8 mouse cellular contexts compared by ENCODE assay signal in the genomic region with DNA sequence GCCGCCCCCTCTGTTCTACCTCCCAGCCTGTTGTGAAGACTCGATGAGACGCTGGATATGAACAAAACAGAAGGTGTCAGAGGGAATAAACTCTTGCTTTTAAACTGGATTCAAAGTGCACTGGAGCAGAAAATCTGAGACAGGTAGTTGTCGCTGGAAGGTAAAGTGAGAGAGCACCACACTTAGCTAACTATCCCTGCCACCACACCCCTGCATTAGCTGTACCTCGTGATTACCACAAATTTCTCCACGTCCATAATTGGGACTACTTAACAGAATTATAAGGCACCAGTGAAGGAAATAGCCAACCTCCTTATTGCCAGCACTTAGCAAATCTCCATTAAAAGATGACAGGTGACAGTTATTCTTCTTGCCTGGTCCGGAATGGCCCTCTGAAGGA. TPM values are rescaled to one million over a fixed set of nuclear protein-coding genes. Genes with fewer than 3 reads are reported as not detected.
DNase-seq lines count a peak whose midpoint lies in the region; ATAC-seq and TF ChIP-seq lines count a peak whose summit lies in the region.

No protein-coding gene starts in this region.

- DNase-seq in heart, embryonic 10.5 days (ENCODE audit: low spot score): no peak
- DNase-seq in heart, postnatal 36 days: no peak
- DNase-seq in CH12.LX (ENCODE audit: extremely low read depth) (no peak), adipocyte (ENCODE audit: low spot score) (no peak)
- DNase-seq in forebrain, embryonic 14.5 days (ENCODE audit: low spot score): no peak
- no peak for DNase-seq in frontal cortex, postnatal 14 days (ENCODE audit: low spot score in 2 of 2)
- DNase-seq in adrenal gland, adult 18-20 months (ENCODE audit: low spot score in 2 of 2): no peak

- H3K36me3 ChIP-seq in heart, embryonic 10.5 days: peaks cover 28% of the 10 kb centered on the region
- H3K36me3 ChIP-seq in CH12.LX (replicated peaks in 1 of 2; ENCODE audit: control insufficient read depth in 1 of 2, insufficient read depth in 1 of 2, low read length in 1 of 2): peaks cover 18 to 51% of the 10 kb centered on the region in 2 experiments
- H3K36me3 ChIP-seq in forebrain, embryonic 14.5 days (ENCODE audit: control insufficient read depth, insufficient read depth, low read length): 0 out of 2 replicates have a peak, but pooled peaks cover 3% of the 10 kb centered on the region
- no peaks in the 10 kb centered on the region; the same call in 1 of the 2 replicates for H3K36me3 ChIP-seq in macrophage (ENCODE audit: inconsistent target)

- peak; percentile 14; the same call in 1 of the 2 replicates for ATAC-seq in forebrain, embryonic 14.5 days

- H3K4me1 ChIP-seq in heart, embryonic 10.5 days: peaks cover 16% of the 10 kb centered on the region
- H3K4me1 ChIP-seq in CH12.LX (ENCODE audit: control insufficient read depth in 1 of 2, insufficient read depth in 2 of 2): peaks cover 8 to 40% of the 10 kb centered on the region in 2 experiments
- H3K4me1 ChIP-seq in forebrain, embryonic 14.5 days (ENCODE audit: control insufficient read depth, insufficient read depth, low read length): peaks cover 14% of the 10 kb centered on the region

- peak overlapping the region; percentile 36 for H3K9ac ChIP-seq in CH12.LX (ENCODE audit: insufficient read depth, low read depth)
- H3K9ac ChIP-seq in forebrain, embryonic 14.5 days (ENCODE audit: low read length): peak overlapping the region; percentile 80

- intact Hi-C loops in heart, postnatal 36 days (cut with DNase I): loop anchor here (2.0 to 10.0 kb wide), 2 partner anchors 55 to 291 kb away; a partner anchor contains a TSS

- H3K79me2 ChIP-seq in CH12.LX (replicated peaks; ENCODE audit: control insufficient read depth, extremely low read depth, insufficient read depth, poor library complexity, severe bottlenecking): peaks cover 34% of the 10 kb centered on the region
- H3K79me2 ChIP-seq in macrophage (ENCODE audit: inconsistent target): peaks cover 30% of the 10 kb centered on the region

- no peaks in the 10 kb centered on the region for H3K9me3 ChIP-seq in heart, embryonic 10.5 days
- no peaks in the 10 kb centered on the region for H3K9me3 ChIP-seq in CH12.LX (replicated peaks; ENCODE audit: low read length)
- no peaks in the 10 kb centered on the region for H3K9me3 ChIP-seq in forebrain, embryonic 14.5 days (replicated peaks; ENCODE audit: control insufficient read depth, low read length)

- in situ Hi-C loops in CH12.LX (cut with MboI; ENCODE audit: low pct_ligation_motif_present, low pct_unique_long_range_greater_than_20kb, low sequenced_read_pairs): no loop called here

- H3K27ac ChIP-seq in heart, embryonic 10.5 days: peak overlapping the region; percentile 91
- H3K27ac ChIP-seq in CH12.LX (ENCODE audit: insufficient read depth, low read depth): no peak overlapping the region
- H3K27ac ChIP-seq in forebrain, embryonic 14.5 days (ENCODE audit: low read depth, low read length): no peak overlapping the region
- H3K27ac ChIP-seq in macrophage: peak overlapping the region; percentile 52

- no peak for TF ChIP-seq EP300 in CH12.LX (IDR thresholded peaks at IDR 0.05; ENCODE audit: low read length)

- H3K4me3 ChIP-seq in heart, embryonic 10.5 days: peak overlapping the region; percentile 74
- peak overlapping the region; percentile 85 to 96 (median 88) for H3K4me3 ChIP-seq in CH12.LX (replicated peaks in 1 of 3; ENCODE audit: low read depth in 2 of 3, low read length in 2 of 3, poor library complexity in 1 of 3)
- H3K4me3 ChIP-seq in forebrain, embryonic 14.5 days (ENCODE audit: low read depth, low read length): peak overlapping the region; percentile 78
- H3K4me3 ChIP-seq in macrophage (ENCODE audit: inconsistent target): peak overlapping the region; percentile 97

- peak overlapping the region; percentile 93 for H3K4me2 ChIP-seq in CH12.LX (ENCODE audit: insufficient read depth, low read depth, poor library complexity, severe bottlenecking)
- peak overlapping the region; percentile 63 for H3K4me2 ChIP-seq in forebrain, embryonic 14.5 days (ENCODE audit: low read length)

- no peak for TF ChIP-seq RAD21 in CH12.LX (IDR thresholded peaks at IDR 0.05; ENCODE audit: low read depth, low read length)

- dilution Hi-C loops in CH12.LX (cut with MboI; ENCODE audit: extremely low pct_ligation_motif_present, extremely low pct_unique_long_range_greater_than_20kb, low sequenced_read_pairs): no loop called here

- TF ChIP-seq CTCF in CH12.LX (conservative IDR thresholded peaks at IDR 0.05 in 1 of 2, IDR thresholded peaks at IDR 0.05 in 1 of 2; ENCODE audit: low read depth in 2 of 2, low read length in 2 of 2): no peak

- H3K27me3 ChIP-seq in heart, embryonic 10.5 days (ENCODE audit: insufficient read depth, poor library complexity, severe bottlenecking): no peaks in the 10 kb centered on the region
- H3K27me3 ChIP-seq in CH12.LX (replicated peaks): no peaks in the 10 kb centered on the region
- no peaks in the 10 kb centered on the region for H3K27me3 ChIP-seq in forebrain, embryonic 14.5 days (replicated peaks; ENCODE audit: control insufficient read depth, insufficient read depth, low read length)

- WGBS in heart, embryonic 10.5 days: 21% methylated on average over 7 of the region's 7 CpGs
- WGBS in forebrain, embryonic 14.5 days: 14% methylated on average over 7 of the region's 7 CpGs
- 28% methylated on average over 7 of the region's 7 CpGs for WGBS in macrophage (ENCODE audit: missing documents)

- TF ChIP-seq POLR2A in CH12.LX (IDR thresholded peaks at IDR 0.05; ENCODE audit: low read depth, low read length): no peak

TF ChIP-seq in CH12.LX, 34 proteins besides CTCF, POLR2A, EP300 and RAD21 (continues in another document):
- TF ChIP-seq TBP (conservative IDR thresholded peaks at IDR 0.05; ENCODE audit: low read depth, low read length): no peak
- TF ChIP-seq KAT2A (IDR thresholded peaks at IDR 0.05; ENCODE audit: insufficient replicate concordance, low read length): no peak
- no peak for TF ChIP-seq SMC3 (IDR thresholded peaks at IDR 0.05; ENCODE audit: low read depth, low read length)
- TF ChIP-seq BHLHE40 (IDR thresholded peaks at IDR 0.05; ENCODE audit: low read depth, low read length): no peak
- TF ChIP-seq UBTF (IDR thresholded peaks at IDR 0.05; ENCODE audit: low read depth, low read length): no peak
- no peak for TF ChIP-seq MAFK (IDR thresholded peaks at IDR 0.05; ENCODE audit: insufficient replicate concordance, low read length)
- no peak for TF ChIP-seq PAX5 (IDR thresholded peaks at IDR 0.05; ENCODE audit: low read length)

RNA-seq across cellular contexts. Expression of a gene that starts 0.6 kb away (rescaled TPM):
- 14.7 and 15.1 TPM in 2 replicates for polyA plus RNA-seq in heart, embryonic 10.5 days (2016; fragmentation: Nextera tagmentation; extraction: Ambion mirVana)
- total RNA-seq in heart, postnatal 36 days (2021): under 1 TPM; 0.64 to 0.81 TPM
- 19.8 and 23.2 TPM in 2 replicates for total RNA-seq in CH12.LX (2012; rRNA removed)
- 35.0 and 44.6 TPM in 2 replicates for total RNA-seq in CH12.LX (2014; rRNA removed)
- 16.9 and 19.5 TPM in 2 replicates for polyA plus RNA-seq in CH12.LX (2012; ENCODE audit: insufficient read length, low read depth)
- 5.9 and 6.5 TPM in 2 replicates for polyA plus RNA-seq in forebrain, embryonic 14.5 days (2014; fragmentation: Nextera tagmentation; extraction: Ambion mirVana)
- total RNA-seq in macrophage (2018; cell fraction: chromatin; rRNA removed): 1 to 10 TPM in 20 of 26 experiments, under 1 TPM in 6; 0.25 to 6.7 (median 1.8) TPM
- total RNA-seq in macrophage (2018; cell fraction: cytosol; rRNA removed): 1 to 10 TPM in 4 of 26 experiments, under 1 TPM in 22; 0.18 to 1.3 (median 0.55) TPM
- total RNA-seq in macrophage (2018; cell fraction: nucleus; rRNA removed): 1 to 10 TPM in 11 of 26 experiments, under 1 TPM in 15; 0.12 to 7.0 (median 0.93) TPM
- polyA plus RNA-seq in macrophage (2018): 0.23 to 1.9 TPM (median 0.93 TPM) in 3 replicates
- under 1 TPM; 0.23 to 0.48 TPM for total RNA-seq in adrenal gland, adult 18-20 months (2021)

RNA-seq across cellular contexts. Expression of a gene that starts 0.6 kb away (rescaled TPM):
- polyA plus RNA-seq in heart, embryonic 10.5 days (2016; fragmentation: Nextera tagmentation; extraction: Ambion mirVana): 52.8 and 72.8 TPM in 2 replicates
- total RNA-seq in heart, postnatal 36 days (2021): 1 to 10 TPM; 6.7 TPM
- total RNA-seq in CH12.LX (2012; rRNA removed) (59.2 and 71.1 TPM in 2 replicates), CH12.LX (2014; rRNA removed) (222 and 243 TPM in 2 replicates)
- polyA plus RNA-seq in CH12.LX (2012; ENCODE audit: insufficient read length, low read depth) (76.3 and 82.4 TPM in 2 replicates), macrophage (2018) (6.1 to 13.3 TPM (median 6.8 TPM) in 3 replicates)
- 47.6 and 57.7 TPM in 2 replicates for polyA plus RNA-seq in forebrain, embryonic 14.5 days (2014; fragmentation: Nextera tagmentation; extraction: Ambion mirVana)
- total RNA-seq in macrophage (2018; cell fraction: chromatin; rRNA removed): 10 to 100 TPM in 11 of 26 experiments, 1 to 10 TPM in 15; 1.7 to 23.5 (median 8.4) TPM
- total RNA-seq in macrophage (2018; cell fraction: cytosol; rRNA removed): 1 to 10 TPM; 2.6 to 9.4 (median 6.6) TPM
- total RNA-seq in macrophage (2018; cell fraction: nucleus; rRNA removed): 10 to 100 TPM in 7 of 26 experiments, 1 to 10 TPM in 19; 2.9 to 18.6 (median 7.3) TPM
- 1 to 10 TPM; 6.9 to 8.4 TPM for total RNA-seq in adrenal gland, adult 18-20 months (2021)

RNA-seq across cellular contexts. Expression of a gene that starts 54.7 kb away (rescaled TPM):
- polyA plus RNA-seq in heart, embryonic 10.5 days (2016; fragmentation: Nextera tagmentation; extraction: Ambion mirVana): 49.9 and 54.4 TPM in 2 replicates
- 10 to 100 TPM; 31.6 to 34.1 TPM for total RNA-seq in heart, postnatal 36 days (2021)
- total RNA-seq in CH12.LX (2012; rRNA removed) (59.3 and 65.4 TPM in 2 replicates), CH12.LX (2014; rRNA removed) (129 and 134 TPM in 2 replicates)
- polyA plus RNA-seq in CH12.LX (2012; ENCODE audit: insufficient read length, low read depth) (67.8 and 71.8 TPM in 2 replicates), macrophage (2018) (57.2 to 82.7 TPM (median 66.7 TPM) in 3 replicates)
- polyA plus RNA-seq in forebrain, embryonic 14.5 days (2014; fragmentation: Nextera tagmentation; extraction: Ambion mirVana): 40.7 and 54.5 TPM in 2 replicates
- 10 to 100 TPM; 16.7 to 57.8 (median 38.6) TPM for total RNA-seq in macrophage (2018; cell fraction: chromatin; rRNA removed)
- total RNA-seq in macrophage (2018; cell fraction: cytosol; rRNA removed): 10 to 100 TPM; 48.1 to 85.4 (median 61.6) TPM
- total RNA-seq in macrophage (2018; cell fraction: nucleus; rRNA removed): 10 to 100 TPM; 22.0 to 49.8 (median 34.5) TPM
- total RNA-seq in adrenal gland, adult 18-20 months (2021): 10 to 100 TPM; 39.4 to 48.6 TPM

RNA-seq across cellular contexts. Expression of a gene that starts 55.3 kb away (rescaled TPM):
- polyA plus RNA-seq in heart, embryonic 10.5 days (2016; fragmentation: Nextera tagmentation; extraction: Ambion mirVana): 0.64 and 0.74 TPM in 2 replicates
- not detected for total RNA-seq in heart, postnatal 36 days (2021)
- total RNA-seq in CH12.LX (2012; rRNA removed) (0.17 TPM in 1 of 2 replicates, not detected in the other), CH12.LX (2014; rRNA removed) (not detected in 2 replicates)
- polyA plus RNA-seq in CH12.LX (2012; ENCODE audit: insufficient read length, low read depth) (0.41 TPM in 1 of 2 replicates, not detected in the other), macrophage (2018) (not detected in 3 replicates)
- polyA plus RNA-seq in forebrain, embryonic 14.5 days (2014; fragmentation: Nextera tagmentation; extraction: Ambion mirVana): 19.0 and 19.2 TPM in 2 replicates
- not detected for total RNA-seq in macrophage (2018; cell fraction: chromatin; rRNA removed)
- not detected for total RNA-seq in macrophage (2018; cell fraction: cytosol; rRNA removed)
- total RNA-seq in macrophage (2018; cell fraction: nucleus; rRNA removed): not detected
- not detected for total RNA-seq in adrenal gland, adult 18-20 months (2021)

Comparison
In these comparisons a context has a peak if more than half of its experiments do, and no peak if none do; other contexts are left out.
1. H3K27ac ChIP-seq: peak in heart, embryonic 10.5 days (single experiment) and macrophage (single experiment); none in CH12.LX (single experiment) and forebrain, embryonic 14.5 days (single experiment).
2. Peak in every context shown above with its lines, with median percentiles within 50 percentile points of each other: H3K4me3 ChIP-seq.